Mouse (Mus musculus) 3134 (cell line): Measurements from ENCODE around the gene Macrod2.

Source experiments
- DNase-seq: peaks from one replicate; pipeline ENCODE4 v3.0.0-alpha.2; 2011; ENCODE audit warnings: low spot score; ENCODE audit not compliant: insufficient read length; ENCODE audit errors: extremely low read depth

Gene Macrod2

DNA sequence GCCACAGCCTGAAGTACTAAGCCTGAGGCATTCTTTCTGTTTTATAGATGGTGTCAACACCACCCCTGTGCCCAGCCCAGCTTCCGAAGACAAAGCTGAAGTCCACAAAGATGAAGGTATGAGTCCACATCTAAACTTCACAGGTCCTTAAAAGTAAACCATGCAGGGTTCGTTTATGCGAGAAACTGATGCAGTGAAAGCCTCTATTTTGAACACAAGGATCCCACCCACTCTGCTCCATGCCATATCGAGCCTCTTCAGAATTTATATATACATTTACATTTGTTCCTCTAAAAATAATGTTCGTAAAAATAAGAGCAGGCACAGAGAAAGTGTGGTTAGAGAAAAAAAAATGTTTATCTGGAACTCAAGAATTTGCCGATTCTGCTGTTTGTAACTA is 1865.9 kb downstream of the Macrod2 start:
- no peak for DNase-seq

- DNase-seq = no peak
These were observed 1869.6 kb downstream of the Macrod2 start for GRCm38 (mm10) chr2:142264697-142265096.

GRCm38 (mm10) chr2:142267836-142268235 is 1872.7 kb downstream of the Macrod2 start:
- no peak for DNase-seq

- no peak for DNase-seq
These were observed 1891.7 kb downstream of the Macrod2 start for GRCm38 (mm10) chr2:142286761-142287160.

DNA sequence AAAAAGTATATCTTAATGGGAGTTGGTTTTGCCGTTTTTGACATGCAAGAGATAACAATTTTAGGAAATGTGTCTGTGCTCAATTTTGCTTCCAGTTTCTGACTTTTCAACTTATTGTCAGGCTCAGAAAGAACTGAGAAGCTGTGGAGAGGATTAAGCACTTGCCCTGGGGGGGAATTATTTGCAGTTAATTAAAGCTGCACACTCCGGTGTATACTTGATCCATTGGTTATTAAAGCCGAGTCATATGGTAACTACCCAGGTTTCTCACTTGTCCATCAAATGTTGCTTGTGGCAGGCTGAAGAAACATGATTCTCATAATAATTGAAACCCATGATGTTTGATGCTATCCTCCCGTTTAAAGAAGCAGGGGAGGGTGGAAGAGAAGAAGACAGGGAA is 1899.7 kb downstream of the Macrod2 start:
- no peak for DNase-seq

DNA sequence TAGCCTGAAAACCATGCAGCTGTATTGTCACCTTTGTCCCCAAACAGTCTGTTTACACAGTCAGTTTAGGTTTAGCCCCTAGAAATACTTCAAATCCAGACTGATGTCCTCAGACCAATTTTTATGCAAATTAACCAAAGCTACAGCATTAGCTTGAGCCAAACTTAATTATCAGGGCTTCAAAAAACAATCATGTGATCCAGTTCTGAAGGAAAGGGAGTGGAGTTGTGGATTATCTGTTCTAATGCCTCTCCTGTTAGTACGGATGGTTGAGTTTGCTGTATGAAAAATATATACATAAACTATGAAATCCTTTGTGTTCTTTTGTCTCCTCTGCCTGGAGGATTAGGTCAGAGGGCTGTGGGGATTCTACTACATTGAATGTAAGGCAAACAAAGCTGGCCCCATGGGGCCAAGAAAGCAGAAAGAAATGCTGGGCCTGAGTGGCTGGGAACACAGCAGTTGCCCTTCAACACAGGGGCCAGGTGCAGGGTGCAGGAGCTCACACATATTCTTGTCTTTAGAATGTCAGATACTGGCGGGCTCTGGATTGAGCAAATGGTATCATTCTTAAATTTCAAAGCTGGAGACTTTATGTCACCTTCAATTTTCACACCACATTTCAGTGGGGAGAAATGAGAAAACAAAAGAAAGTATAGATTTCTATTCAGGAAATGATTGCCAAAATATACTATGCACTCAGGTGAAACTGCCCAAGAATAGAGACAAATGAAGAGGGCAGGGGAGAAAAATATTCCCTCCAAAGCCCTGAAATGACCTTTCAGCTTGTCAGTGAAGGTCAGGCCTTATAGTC is 1908.2 kb downstream of the Macrod2 start:
- no peak for DNase-seq

DNA sequence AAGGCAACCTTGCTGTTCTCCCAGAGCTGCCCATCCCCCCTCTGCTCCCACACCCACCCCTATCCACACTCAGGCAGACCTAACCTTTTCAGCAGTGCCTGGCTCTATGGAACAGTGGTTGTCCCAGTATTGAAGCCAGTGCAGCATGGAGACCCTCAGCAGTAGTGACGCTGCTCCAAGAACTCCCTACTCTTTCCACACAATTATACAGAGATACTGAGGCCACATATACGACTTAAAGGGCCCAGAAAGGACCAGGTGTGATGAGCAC is 1908.7 kb downstream of the Macrod2 start:
- no peak for DNase-seq

DNA sequence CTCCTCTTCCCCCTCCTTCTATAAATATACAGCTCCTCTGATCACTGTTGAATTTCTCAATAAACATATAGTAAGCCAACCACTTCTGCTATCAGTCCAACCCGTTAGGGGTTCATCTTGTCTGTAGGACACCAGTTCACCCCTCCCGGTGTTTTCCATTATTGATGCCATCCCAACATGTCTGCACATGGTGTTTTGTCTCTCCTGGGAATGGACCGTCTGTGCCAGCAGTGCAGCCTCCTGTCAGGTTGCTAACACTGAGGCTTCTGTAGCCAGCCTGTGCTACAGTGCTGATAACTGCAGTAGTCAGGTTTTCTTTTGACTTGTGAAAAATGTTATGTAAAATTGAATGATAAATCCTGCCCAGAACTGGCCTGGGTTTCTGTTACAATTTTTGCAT is 1928.0 kb downstream of the Macrod2 start:
- no peak for DNase-seq

GRCm38 (mm10) chr2:142326737-142327136 is 1931.6 kb downstream of the Macrod2 start:
- DNase-seq = no peak

GRCm38 (mm10) chr2:142329761-142330160 is 1934.7 kb downstream of the Macrod2 start:
- no peak for DNase-seq

GRCm38 (mm10) chr2:142334441-142335102 is 1939.5 kb downstream of the Macrod2 start:
- DNase-seq = no peak

DNA sequence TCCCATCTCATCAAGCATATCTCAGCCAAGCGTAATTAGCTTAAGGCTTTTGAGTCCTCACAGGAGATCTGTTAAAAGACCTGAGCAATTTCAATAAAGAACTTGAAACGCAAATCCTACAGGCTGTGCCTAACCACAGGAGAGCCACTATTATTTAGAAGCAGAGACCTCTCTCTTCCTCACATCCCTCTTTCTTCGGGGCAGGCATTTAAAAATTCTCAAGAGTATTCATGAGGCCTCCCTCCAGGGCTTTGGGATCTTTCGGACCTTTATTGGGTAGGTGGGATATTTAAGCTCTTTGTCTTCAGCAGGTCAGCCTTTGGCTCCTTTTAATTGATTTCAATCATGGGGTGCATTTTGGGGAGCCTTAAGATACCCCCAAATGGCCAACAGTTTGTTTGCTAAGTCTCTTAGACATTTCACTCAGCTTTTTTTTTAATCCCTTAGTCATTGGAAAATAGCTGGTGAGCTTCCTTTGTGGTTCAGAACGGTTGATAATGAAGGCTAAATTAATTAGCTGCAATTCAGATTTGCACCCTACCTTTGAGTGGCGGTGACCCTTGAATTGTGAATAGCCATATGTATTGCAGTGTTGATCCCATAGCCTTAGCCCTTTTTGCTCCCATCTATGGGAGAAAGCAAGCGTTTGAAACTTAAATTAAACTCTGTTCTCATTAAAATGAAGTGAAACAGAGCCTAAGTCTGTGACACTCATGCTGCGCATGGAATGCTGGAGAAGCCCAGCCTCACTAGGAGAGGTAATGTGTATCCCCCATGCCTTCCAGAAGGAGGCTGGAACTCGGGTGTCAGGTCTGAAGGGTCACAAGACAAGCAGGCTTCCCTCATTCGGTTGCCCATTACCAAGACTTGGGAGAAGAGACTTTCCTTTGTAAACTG is 1940.2 kb downstream of the Macrod2 start:
- no peak for DNase-seq

- no peak for DNase-seq
These were observed 1948.9 kb downstream of the Macrod2 start for GRCm38 (mm10) chr2:142344021-142344420.

- no peak for DNase-seq
These were observed 1949.6 kb downstream of the Macrod2 start for GRCm38 (mm10) chr2:142344758-142345157.

GRCm38 (mm10) chr2:142349805-142350204 is 1954.7 kb downstream of the Macrod2 start:
- DNase-seq = no peak

- no peak for DNase-seq
These were observed 1967.8 kb downstream of the Macrod2 start for GRCm38 (mm10) chr2:142362888-142363287.

DNA sequence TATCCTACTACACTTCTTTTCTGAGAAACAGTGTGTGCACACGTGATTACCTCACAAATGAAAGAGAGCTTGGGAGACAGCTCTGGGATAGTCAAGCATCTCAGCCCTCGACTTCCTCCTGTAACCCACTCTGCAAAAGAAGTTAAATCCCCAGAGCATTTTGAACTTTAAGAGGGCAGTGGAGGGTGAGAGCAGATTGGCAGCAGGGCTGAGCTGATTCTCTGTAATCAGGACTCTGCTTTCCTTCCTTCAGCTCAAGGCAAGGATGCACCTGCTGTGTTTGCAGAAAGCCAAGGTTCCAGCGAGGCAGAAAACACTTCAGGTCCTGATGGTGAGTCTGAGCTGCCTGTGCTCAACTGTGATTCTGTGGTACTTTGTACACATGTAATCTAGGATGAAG is 1978.9 kb downstream of the Macrod2 start:
- DNase-seq = no peak

GRCm38 (mm10) chr2:142380563-142380962 is 1985.5 kb downstream of the Macrod2 start:
- DNase-seq = no peak

DNA sequence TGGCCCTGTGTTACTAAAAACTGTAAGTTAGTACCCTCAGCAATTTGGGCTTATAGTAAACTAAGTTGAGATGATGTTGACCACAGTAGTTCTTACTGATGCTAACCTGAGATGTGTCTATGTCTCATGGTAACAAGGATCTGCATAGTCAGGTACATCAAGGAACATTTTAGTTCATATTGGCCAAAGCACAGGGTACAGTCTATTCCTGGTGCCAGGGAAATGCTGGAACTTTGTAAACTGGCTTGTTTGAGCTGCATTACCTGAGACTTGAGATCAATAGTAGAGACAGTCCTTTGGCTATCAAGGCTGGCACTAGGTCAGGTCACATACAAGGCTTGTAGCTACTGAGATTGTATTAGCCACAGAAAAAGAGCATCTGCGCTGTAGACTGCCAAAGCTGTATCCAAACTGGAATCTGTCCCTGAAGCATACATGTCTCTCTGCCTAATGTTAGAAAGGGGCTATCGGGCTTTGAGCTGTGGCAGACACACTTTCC is 1986.0 kb downstream of the Macrod2 start:
- no peak for DNase-seq

GRCm38 (mm10) chr2:142393546-142393945 is 1998.4 kb downstream of the Macrod2 start:
- DNase-seq = no peak

DNA sequence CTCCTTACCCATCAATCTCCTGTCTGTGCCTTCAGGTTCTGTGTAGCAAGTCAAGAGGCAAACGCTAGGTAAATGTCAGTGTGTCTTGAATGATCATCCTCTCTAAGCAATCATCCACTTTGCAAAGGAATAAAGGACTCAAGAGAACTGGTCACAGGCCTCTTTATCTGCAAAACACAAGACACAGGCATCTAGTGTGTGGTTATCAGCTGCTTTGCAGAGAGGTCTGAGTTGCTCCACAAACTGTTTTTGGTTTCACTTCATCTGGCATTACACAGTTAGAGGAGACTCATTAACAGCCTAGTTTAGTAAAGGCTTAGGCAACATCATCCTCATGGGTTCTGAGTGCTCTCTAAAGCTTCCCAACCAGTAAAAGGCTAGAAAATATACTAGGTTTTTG is 2004.4 kb downstream of the Macrod2 start:
- DNase-seq = peak; percentile 9
